Mouse (Mus musculus): Measurements from ENCODE around the gene Upp2. TPM values are rescaled to one million over a fixed set of nuclear protein-coding genes. Genes with fewer than 3 reads are reported as not detected.

Gene Upp2
- total RNA-seq, 2 experiments from 2014 or later = 2.4 to 2.5 TPM

- DNase-seq = peak; percentile 45 to 54
- intact Hi-C loops (cut with DNase I) = loop anchor here (5.0 to 10.0 kb wide), 2 partner anchors 98 to 460 kb away; partner anchors contain the start of genes Acvr1 and Upp2
Measured at GRCm38 (mm10) chr2:58665081-58665814, 98.2 kb downstream of the Upp2 start.

- intact Hi-C loops (cut with DNase I) = loop anchor here (2.0 to 10.0 kb wide), 3 partner anchors 100 to 462 kb away; partner anchors contain the start of genes Acvr1 and Upp2
- DNase-seq = no peak
Measured at GRCm38 (mm10) chr2:58667298-58667697, 100.2 kb downstream of the Upp2 start.

- intact Hi-C loops (cut with DNase I) = loop anchor here (2.0 to 10.0 kb wide), 4 partner anchors 101 to 613 kb away; partner anchors contain the start of genes Acvr1 and Upp2
Measured at GRCm38 (mm10) chr2:58667991-58668390, 100.9 kb downstream of the Upp2 start.

GRCm38 (mm10) chr2:58669114-58669513 is 102.0 kb downstream of the Upp2 start:
- no peak for DNase-seq

More at GRCm38 (mm10) chr2:58667991-58668390, 100.9 kb downstream of the Upp2 start:
- peak; percentile 25 to 44 for DNase-seq

GRCm38 (mm10) chr2:58672520-58672919 is 105.4 kb downstream of the Upp2 start:
- no peak for DNase-seq
- intact Hi-C loops (cut with DNase I) = no loop called here

More at GRCm38 (mm10) chr2:58669114-58669513, 102.0 kb downstream of the Upp2 start:
- intact Hi-C loops (cut with DNase I) = loop anchor here (2.0 to 10.0 kb wide), 3 partner anchors 102 to 614 kb away; partner anchors contain the start of genes Acvr1 and Upp2

GRCm38 (mm10) chr2:58679968-58680367 is 112.9 kb downstream of the Upp2 start:
- intact Hi-C loops (cut with DNase I) = loop anchor here (5.0 kb wide), 1 partner anchor 757 kb away; no protein-coding TSS in a partner anchor
- no peak for DNase-seq

- peak; percentile 38 to 49 for DNase-seq
- intact Hi-C loops (cut with DNase I) = loop anchor here (5.0 kb wide), 1 partner anchor 757 kb away; no protein-coding TSS in a partner anchor
Measured at GRCm38 (mm10) chr2:58680794-58681193, 113.7 kb downstream of the Upp2 start.

- intact Hi-C loops (cut with DNase I) = loop anchor here (5.0 kb wide), 1 partner anchor 756 kb away; no protein-coding TSS in a partner anchor
- no peak for DNase-seq
Measured at GRCm38 (mm10) chr2:58681394-58681793, 114.3 kb downstream of the Upp2 start.

- intact Hi-C loops (cut with DNase I) = loop anchor here (5.0 kb wide), 1 partner anchor 465 kb away; the partner anchor contains the start of genes Ccdc148 and Pkp4
- DNase-seq = no peak
Measured at GRCm38 (mm10) chr2:58697501-58697900, 130.4 kb downstream of the Upp2 start.

- peak; percentile 41 to 48 for DNase-seq
- intact Hi-C loops (cut with DNase I) = loop anchor here (5.0 kb wide), 2 partner anchors 462 to 737 kb away; partner anchors contain the start of genes Ccdc148 and Pkp4
Measured at GRCm38 (mm10) chr2:58699931-58700330, 132.8 kb downstream of the Upp2 start.

GRCm38 (mm10) chr2:58700354-58700753 is 133.3 kb downstream of the Upp2 start:
- intact Hi-C loops (cut with DNase I) = loop anchor here (5.0 kb wide), 1 partner anchor 737 kb away; no protein-coding TSS in a partner anchor
- DNase-seq = no peak

- intact Hi-C loops (cut with DNase I) = loop anchor here (5.0 kb wide), 1 partner anchor 736 kb away; no protein-coding TSS in a partner anchor
- no peak for DNase-seq
Measured at GRCm38 (mm10) chr2:58701627-58702026, 134.5 kb downstream of the Upp2 start.

GRCm38 (mm10) chr2:58703226-58703625 is 136.1 kb downstream of the Upp2 start:
- intact Hi-C loops (cut with DNase I) = loop anchor here (5.0 kb wide), 1 partner anchor 734 kb away; no protein-coding TSS in a partner anchor
- peak in 1 of 2 experiments; percentile 17 for DNase-seq

- no peak for DNase-seq
- intact Hi-C loops (cut with DNase I) = loop anchor here (5.0 kb wide), 1 partner anchor 734 kb away; no protein-coding TSS in a partner anchor
Measured at GRCm38 (mm10) chr2:58703646-58704045, 136.5 kb downstream of the Upp2 start.

GRCm38 (mm10) chr2:58704576-58704975 is 137.5 kb downstream of the Upp2 start:
- intact Hi-C loops (cut with DNase I) = loop anchor here (5.0 kb wide), 1 partner anchor 733 kb away; no protein-coding TSS in a partner anchor
- DNase-seq = no peak

GRCm38 (mm10) chr2:58707676-58708075 is 140.6 kb downstream of the Upp2 start:
- DNase-seq = no peak
- intact Hi-C loops (cut with DNase I) = no loop called here

- DNase-seq = no peak
- intact Hi-C loops (cut with DNase I) = no loop called here
Measured at GRCm38 (mm10) chr2:58710234-58710633, 143.1 kb downstream of the Upp2 start.

GRCm38 (mm10) chr2:58711049-58711448 is 144.0 kb downstream of the Upp2 start:
- no peak for DNase-seq

GRCm38 (mm10) chr2:58711491-58711890 is 144.4 kb downstream of the Upp2 start:
- DNase-seq = no peak
- intact Hi-C loops (cut with DNase I) = no loop called here

More at GRCm38 (mm10) chr2:58711049-58711448, 144.0 kb downstream of the Upp2 start:
- intact Hi-C loops (cut with DNase I) = no loop called here

- peak; percentile 53 to 62 for DNase-seq
- intact Hi-C loops (cut with DNase I) = no loop called here
Measured at GRCm38 (mm10) chr2:58711935-58712334, 144.8 kb downstream of the Upp2 start.

- DNase-seq = no peak
- intact Hi-C loops (cut with DNase I) = no loop called here
Measured at GRCm38 (mm10) chr2:58717898-58718297, 150.8 kb downstream of the Upp2 start.
